Mouse (Mus musculus): ENCODE results near the gene H2-Ob.

DNA sequence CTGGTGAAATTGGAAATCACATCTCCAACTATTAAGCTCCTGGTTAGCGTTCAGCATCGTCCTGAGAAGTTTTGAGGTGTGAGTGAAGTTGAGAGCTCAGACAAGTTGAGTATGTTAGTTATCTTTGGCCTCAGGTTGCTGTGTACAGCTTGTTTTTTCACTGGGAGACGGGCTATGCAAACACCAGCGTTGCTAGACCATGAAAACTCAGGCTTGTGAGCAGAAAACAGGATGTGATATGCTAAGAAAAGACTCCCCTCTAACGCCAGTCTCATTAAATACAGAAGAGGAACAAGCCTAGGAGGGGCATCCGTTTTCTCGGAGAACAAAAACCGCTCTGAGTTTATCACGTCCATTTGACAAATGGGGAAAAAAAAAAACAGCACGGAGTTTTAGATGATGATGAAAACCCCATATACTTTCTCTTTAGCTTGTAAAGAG lies 918 bp downstream of the H2-Ob start:
- TF ChIP-seq CTCF (IDR thresholded peaks at IDR 0.05; ENCODE audit: control insufficient read depth, insufficient read depth, insufficient read length): no peak
- TF ChIP-seq MYOD1 (IDR thresholded peaks at IDR 0.05; ENCODE audit: control insufficient read depth, insufficient read length, low read depth): no peak
- TF ChIP-seq CEBPB (IDR thresholded peaks at IDR 0.05; ENCODE audit: low read depth): no peak
- TF ChIP-seq USF1 (IDR thresholded peaks at IDR 0.05; ENCODE audit: low read depth): no peak
- TF ChIP-seq MAX (IDR thresholded peaks at IDR 0.05): no peak
- no peak for TF ChIP-seq MYOG (IDR thresholded peaks at IDR 0.05; ENCODE audit: control insufficient read depth, extremely low read depth, insufficient read length)
